Mouse (Mus musculus): ENCODE results near the gene Golm1.

GRCm38 (mm10) chr13:59668501-59669093, 7.0 kb downstream of the Golm1 start:
- TF ChIP-seq CTCF (IDR thresholded peaks at IDR 0.05) (no peak), EP300 (IDR thresholded peaks at IDR 0.05) (peak; percentile 56)
